Mouse (Mus musculus) liver, adult 2 months (tissue): ENCODE results near the gene Slc25a38.

Source experiments
- CTCF ChIP-seq: fragments of 200-500 bp; IDR thresholded peaks from 2 replicates; pipeline ENCODE4 v1.5.1; 2011; ENCODE audit warnings: low read depth, low read length, control low read depth
- POLR2A ChIP-seq: fragments of 200-500 bp; IDR thresholded peaks from 2 replicates; pipeline ENCODE4 v1.6.1; 2011; ENCODE audit warnings: low read length, control low read depth; ENCODE audit not compliant: insufficient read depth; ENCODE audit errors: extremely low read depth

DNA sequence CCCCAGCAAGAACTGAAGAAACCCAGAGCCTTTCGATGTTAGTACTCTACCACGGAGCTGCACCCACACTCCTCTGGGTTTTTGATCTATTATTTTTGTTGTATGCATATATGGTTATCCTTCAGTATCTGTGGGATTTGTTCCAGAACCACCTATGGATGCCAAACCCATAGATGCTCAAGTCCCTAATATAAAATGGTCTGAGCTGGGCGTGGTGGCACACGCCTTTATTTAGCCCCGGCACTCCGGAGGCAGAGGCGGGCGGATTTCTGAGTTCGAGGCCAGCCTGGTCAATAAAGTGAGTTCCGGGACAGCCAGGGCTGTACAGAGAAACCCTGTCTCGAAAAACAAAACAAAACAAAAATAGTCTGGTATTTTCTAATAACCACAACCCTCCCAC, 16.7 kb downstream of the Slc25a38 start:
- no peak for TF ChIP-seq CTCF
- no peak for TF ChIP-seq POLR2A
